Mouse (Mus musculus): ENCODE results near the gene Nck2. TPM values are rescaled to one million over a fixed set of nuclear protein-coding genes. Genes with fewer than 3 reads are reported as not detected.

The Nck2 gene
- total RNA-seq, 1 experiment from 2014 or later, result 28.1 TPM

DNA sequence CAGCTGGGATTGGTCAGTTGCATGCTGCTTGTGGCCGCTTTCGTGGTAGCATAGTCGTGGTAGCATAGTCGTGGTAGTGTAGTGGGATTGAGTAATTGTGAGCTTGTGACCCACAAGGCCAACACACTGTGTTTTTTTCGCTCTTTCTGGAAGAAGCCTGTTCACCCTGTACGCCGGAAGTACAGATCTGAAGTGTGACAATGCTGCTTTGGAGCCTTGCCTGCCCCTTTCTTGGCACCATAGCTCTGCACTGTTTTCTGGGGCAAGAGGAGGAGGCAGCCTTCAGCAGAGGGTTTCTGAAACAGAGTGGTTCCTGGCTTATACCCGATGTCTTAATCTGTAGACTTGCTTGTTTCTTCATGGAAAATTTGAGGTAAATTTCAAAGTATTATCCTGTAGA is 23.3 kb downstream of the Nck2 start:
- DNase-seq, result peak; percentile 62

DNA sequence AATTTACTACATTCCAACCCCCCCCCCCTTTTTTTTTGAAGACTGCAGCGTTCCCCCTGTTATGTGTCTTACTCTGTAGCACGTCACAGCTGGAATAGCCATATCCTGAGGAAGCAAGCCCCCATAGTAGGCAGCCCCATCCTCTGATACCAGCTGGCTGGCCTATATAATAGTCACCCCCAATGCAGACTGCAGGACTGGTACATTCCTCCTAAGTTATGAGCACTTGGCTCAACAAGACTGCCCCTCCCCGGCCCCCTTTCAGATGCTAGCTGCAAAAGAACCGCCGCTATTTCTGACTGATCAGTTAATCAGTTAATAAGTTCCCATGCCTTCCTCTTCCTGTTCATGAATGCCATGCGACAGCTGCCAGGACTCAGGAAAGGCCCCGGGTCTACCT is 23.8 kb downstream of the Nck2 start:
- no peak for DNase-seq

DNA sequence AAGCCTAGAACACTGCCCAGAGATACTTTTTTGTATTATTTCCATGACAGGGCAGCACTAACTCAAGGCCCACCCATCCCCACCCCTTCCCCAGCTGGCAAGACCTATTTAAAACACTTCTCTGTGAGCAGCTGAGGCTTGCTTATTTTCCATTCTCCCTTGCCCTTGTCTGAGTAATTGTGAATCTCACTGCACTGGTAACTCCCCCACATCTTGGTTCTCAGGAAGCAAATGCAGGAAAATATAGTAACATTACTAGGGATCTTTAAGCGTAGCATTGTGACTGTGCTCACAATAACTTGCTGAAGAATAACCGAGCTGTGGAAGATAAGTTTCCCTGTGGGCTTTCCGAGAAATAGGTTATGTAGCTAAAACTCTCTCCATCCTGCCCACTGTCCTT is 24.6 kb downstream of the Nck2 start:
- no peak for DNase-seq

DNA sequence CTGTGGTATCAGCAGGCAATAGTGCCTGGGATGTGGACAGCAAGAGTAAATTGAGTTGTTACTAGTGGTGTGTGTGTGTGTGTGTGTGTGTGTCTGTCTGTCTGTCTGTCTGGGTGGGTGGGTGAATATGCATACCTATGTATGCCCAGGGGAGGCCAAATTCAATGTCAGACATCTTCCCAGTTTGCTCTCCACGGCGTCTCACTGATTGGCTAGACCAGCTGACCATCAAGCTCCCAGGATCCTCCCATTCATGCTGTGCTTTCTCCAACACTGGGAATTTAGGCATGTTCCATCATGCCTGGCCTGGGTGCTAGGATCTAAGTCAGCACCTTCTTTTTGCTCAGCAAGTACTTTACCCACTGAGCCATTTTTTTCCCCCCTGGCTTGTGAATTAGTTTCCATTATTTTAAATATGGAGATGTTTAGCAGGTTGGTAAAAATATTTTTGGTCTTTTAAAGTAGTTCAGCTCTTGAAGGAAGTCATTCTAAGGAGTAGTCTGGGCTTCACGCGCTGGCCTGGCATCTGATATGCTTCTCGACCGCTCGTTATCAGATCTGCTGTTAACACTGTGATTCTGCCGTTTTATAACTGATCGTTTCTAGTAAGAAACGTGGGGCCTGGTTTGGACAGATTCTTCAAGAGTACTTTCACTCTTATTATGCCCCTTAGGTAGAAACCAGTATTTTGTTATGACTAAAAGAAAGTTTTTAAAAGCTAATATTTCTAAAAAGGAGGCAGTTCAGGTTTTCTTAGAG is 26.2 kb downstream of the Nck2 start:
- DNase-seq, result no peak

DNA sequence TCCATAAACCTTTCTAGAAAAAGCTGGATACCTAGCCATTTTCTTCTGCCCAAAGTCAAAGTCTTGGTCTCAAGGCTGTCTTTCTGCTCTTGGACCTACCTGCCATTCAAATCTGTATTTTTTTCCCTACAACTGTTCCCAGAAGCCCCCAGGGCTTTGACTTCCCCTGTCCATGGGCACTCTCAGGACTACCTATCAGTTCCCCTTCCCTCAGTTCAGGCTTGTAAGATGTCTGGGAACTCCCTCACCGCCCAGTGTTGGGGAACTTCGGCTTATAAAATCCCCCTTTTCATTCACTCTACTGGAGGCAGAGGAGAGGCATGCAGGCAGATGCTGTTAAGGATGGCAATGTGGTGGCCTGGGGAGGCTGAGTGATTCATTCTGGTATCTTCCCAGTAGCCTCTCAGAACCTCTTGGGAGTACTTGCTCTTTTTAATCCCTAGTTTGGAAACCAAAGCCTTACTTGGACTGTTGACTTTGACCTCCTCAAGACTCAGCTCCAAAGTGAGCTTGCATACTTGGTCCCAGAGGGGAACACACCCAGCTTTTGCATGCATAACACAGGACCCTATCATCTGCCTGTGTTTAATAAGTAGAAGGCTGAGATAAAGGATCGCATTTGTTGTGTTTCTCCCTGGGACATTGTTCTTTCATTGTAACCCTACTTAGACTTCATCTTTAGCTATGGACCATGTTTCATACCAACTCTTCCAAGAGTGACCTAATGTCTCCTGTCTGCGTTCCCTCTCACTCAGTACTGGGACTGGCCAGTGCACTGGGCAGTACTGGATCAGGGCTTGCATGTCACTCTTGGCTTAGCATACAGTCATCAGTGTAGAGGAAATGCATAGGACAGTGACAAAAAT is 27.0 kb downstream of the Nck2 start:
- no peak for DNase-seq

DNA sequence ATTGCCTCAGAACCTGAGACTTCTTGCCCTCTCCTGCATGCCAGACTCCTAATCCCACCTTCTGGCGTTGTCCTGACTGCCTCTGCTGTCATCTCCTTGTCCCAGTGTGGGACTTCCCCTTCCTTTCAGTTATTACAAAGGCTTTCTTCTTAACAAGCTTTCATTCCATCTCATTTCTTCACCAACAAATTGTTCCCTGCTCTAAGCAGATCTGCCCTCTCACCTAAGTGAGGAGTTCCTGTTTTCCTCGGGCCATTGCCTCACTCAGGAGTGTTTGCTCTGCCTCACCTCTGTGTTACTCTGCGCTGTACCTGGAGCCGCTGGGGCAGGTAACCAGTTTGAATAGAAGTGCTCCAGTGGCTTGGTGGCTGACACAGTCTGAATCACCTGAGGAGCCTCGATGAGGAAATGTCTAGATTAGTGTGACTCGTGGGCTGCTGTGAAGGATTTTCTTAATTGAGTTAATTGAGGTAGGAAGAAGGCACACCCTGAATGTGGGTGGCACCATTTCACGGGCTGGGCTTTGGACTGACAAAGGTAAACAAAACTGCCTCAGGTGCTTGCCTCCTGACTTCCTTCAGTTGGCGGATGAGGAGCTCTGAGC is 27.8 kb downstream of the Nck2 start:
- no peak for DNase-seq

DNA sequence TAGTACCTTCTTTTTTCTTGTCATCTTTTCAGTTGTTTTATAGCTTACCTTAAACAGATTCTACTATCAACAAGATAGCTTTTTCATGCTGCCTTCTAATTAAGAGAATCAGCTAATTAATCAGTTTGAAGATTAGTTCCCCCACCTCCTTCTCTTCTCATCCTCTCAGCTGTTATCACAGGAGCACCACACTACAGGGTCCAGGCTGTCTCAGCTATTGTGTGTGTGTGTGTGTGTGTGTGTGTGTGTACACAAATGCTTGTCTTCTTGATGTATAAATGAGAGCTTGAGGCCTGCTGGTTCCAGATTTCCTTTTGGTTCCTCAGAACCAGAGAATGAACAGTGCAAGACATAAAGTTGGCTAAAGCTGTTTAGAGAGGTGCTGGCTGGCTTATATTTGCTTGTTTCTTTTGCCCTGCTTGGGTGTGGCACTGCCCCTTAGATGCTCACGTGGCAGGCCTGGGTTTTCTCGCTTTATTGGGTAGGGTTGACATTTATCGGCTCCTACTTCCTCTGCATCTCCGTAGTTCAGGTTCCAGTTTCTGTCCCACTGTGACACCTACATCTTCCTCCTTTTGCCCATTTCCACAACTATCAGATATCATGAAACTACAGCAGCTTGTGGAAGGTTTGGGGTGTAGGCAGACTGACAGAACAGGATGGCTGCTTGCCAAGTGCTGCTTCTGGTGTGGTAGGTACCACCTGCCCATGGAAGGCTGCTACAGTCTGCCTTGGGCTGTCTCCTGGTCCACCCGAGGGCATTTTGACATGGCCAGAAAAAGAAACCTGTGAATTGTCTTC is 29.6 kb downstream of the Nck2 start:
- peak; percentile 47 for DNase-seq

DNA sequence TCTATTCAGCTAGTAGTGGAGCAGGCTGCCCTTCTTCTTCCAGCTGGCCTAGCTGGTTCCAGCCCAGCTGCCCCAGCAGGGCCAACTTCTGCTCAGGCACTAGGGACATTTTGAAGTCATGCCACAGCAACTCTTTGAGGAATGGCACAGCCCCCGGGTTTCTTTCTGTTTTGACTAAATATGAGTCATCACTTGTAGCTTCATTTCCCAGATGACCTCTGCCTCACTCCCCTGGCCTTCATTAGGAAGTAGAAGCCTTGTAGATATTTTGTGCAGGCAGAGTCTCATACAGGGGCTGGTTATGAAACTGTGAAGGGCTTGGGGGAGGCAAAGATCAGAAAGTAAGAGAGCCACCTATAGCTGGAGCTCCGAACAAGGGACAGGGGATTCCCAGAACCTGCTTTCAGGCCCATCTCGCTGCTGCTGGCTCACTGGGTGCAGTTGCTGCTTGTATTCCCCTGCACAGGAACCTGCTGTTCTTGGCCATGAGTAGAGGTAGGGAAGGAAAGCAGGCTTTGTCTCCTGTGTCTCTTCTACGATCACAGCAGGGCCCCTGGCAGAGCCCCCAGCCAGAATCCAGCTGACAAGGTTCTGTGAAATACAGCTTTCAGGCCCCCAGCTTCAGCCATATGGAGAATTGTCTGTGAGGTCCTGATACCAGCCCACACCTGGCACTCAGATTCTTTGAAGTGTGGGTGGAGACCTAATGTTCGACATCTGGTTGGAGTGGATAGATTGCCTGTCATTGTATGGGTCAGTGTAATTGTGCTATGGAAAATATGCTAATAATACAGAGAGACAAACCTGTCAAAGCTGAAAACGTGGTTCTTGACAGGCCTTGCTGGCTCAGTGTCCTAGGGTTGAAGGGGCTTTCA is 30.4 kb downstream of the Nck2 start:
- DNase-seq, result peak; percentile 74

DNA sequence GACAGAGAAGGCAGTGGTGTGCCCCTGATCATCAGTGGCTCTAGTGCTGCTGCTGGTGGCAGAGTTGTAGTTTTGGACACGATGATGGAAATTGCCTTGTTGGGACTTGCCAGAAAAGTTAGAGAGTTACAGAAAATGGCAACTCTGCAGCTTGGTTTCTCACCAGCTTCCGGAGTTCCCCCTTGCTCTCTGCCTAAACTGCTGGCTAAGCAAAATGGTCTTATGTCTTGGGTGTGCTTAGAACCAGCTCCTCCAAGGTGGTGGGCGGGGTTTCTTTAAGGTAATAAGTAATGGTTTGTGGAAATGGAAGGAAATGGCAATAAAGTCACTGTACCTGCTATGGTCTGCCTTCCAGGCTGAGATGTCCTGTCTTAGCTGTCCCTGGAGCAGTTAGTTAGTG is 33.6 kb downstream of the Nck2 start:
- DNase-seq, result no peak

DNA sequence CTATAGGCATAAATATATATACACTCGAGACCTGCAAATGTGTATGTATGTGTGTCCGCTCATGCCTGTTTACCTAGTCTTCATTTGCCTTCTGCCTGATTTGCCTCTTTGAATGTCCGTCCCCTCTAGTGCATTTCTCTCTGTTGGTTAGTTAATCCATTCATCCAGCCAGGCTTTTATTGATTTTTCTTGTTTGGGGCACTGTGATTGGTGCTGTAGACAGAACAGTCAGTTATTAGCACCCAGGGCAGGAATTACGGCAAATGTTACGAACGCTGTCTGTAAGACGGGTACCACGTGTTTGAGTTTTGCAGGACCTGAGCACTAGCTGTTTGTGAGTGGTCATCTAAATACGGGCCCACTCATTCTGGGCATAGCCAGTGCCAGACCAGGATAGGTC is 40.8 kb downstream of the Nck2 start:
- no peak for DNase-seq

DNA sequence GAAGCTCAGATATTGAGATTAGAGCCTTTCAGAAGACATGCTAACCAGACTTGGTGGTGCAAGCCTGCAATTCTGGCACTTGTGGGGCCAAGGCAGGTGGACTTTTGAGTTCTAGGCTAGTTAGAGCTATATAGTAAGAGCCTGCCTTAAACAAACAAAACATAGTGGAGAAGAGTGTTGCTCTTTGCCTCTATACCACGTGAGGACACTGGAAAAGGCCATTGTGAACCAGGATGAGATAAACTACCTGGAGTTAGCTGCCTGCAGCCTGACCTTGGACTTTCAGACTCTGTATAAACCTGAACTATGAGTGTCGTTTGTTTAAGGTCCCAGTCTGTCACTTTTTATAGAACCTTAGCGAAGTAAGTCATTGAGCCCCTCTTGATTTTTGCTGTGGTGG is 42.1 kb downstream of the Nck2 start:
- no peak for DNase-seq

DNA sequence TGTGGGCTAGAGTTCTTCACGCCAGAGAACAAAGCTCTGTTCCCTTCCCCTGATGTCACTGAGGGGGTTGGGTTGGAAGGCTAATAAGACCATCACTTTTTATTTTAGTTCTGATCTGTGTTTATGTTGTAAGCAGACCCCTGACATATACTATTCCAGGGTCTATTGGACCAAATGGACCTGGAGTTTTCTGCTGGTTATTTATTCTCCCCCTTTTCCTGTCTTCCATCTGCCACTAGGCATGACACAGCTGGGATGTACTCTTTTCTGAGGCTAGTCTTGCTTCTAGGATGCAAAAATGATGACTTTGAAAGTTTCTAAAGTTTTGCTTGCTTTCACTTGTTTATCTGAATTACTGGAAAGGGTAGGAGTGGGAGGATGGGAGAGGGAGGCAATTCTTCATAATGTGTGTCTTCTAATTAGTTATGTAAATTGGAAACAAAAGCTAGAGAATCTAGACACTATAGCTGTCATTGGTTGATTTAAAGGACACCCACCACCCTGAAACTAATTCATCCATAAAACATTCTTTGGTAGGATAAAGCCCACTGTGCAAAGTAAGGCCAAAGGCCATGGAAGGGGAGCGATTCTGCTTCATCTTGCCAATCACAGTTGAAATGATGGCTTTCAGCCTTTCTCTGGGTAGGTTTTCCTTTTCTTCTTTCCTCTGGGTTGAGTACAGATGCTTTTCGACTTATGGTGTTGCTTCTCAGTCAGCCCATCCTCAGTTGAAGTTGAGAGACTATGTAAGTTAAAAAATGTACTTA is 42.8 kb downstream of the Nck2 start:
- DNase-seq, result no peak

DNA sequence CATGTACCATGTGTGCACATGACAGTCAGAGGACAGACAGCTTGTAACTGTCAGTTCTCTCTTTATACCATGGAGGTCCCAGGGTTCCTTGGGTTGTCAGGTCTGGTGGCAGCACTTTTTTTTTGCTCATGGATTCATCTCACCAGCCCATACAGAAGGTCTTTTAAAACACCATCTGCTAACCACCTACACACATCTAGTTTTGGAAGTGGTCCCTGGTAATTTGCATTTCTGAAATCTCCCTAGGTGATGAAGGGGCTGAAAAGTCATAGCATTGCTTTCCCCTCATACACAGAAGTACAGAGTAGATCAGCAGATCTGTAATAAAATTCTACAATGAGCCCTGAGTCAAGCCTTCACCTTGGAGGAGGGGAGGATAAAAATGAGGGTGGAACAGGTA is 44.9 kb downstream of the Nck2 start:
- no peak for DNase-seq

DNA sequence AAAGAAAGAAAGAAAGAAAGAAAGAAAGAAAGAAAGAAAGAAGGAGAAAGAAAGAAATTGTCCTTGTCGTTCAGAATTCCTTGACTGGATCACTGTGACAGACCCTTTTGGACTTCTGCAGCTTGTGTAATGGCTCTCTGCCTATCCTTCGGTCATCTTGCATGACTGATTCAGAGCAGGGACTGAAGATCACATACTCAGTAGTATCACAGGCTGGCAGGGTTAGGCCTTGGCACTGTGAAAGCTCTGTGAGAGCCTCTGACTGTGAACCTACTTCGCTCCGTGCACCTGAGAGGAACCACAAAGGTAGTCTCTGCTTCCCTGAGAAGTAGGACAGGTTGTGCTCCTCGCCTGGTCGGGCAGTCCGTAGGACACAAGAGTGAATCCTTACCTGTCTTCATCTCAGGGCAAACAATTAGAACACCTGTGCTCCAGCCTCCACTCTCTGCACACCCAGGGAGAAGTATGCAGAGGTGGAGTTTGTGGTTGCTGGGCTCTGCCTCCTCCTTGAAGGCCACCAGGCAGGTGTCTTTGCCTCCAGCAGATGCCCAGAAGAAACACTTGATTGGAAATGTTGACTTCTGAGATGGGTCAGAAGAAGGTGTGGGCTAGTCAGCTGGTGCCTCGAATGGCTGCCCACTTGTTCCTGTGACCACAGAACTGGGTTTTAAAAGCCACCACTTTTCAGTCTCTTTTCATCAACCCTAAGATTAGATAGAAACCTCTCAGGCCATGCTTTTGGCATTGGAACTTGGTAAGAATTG is 47.3 kb downstream of the Nck2 start:
- DNase-seq, result no peak

DNA sequence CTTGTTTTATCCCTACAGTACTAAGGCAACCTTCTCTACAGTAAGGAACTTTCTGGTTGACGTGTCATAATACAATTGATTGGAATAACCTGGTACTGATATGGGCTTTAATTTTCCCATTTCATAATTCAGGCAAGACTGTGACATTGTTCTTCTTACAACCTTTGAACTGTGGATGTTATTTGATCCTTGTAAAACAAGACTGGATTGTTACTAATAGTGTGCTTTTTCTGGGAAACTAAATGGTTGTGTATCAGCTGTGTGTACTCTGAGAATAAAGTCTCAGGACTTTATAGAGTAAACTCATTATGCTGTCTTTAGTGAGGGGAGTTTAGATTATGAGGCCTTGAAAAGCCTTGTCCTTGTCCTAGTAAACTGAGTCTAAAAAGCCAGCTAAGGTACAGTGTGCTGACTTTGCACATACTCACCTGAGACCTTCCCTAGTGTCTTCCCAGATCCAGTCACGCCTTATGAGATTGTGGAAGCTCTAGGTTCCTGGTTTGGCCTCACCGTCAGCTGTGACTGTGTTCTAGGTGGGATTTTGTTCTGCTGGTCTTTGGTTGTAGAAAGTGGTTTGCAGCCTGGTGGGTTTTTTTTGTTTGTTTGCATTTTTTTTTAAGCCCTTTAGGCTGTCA is 48.5 kb downstream of the Nck2 start:
- no peak for DNase-seq

DNA sequence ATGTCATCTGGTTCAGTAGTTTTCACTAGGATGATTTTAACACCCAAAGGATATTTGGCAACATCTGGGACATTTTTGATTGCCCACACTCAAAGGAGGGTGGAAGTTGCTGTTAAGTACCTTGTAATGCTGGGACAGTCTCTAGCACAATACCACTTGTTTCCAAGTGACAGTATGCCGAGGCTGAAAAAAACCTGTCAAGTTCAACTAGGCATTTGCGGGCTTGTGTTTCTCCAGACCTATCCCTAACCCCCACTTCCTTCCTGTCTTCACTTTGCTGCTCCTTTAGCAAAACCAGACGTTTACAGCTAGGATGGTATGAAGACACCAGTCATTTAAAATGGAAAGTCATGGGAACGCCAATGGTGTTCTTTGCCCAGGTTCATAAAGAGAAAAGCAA is 51.7 kb downstream of the Nck2 start:
- DNase-seq, result no peak

DNA sequence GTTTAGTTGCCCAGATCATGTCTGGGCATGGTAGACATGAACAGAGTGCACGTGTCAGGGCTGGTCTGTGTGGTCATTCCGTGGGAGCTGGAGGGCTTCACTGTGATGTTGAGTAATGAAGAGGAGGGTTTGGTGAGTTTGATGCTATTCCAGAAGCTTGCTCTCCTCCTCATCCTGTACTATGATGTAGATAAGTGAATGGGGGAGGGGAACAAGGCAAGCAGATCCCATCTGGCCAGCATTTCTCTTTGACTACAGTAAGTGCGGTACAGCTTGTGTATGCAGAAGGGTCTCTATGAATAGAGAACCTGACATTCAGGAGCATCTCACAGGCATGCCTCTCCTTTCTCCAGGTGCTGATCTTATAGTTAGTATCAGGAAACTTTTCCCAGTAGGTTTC is 52.6 kb downstream of the Nck2 start:
- DNase-seq, result no peak

DNA sequence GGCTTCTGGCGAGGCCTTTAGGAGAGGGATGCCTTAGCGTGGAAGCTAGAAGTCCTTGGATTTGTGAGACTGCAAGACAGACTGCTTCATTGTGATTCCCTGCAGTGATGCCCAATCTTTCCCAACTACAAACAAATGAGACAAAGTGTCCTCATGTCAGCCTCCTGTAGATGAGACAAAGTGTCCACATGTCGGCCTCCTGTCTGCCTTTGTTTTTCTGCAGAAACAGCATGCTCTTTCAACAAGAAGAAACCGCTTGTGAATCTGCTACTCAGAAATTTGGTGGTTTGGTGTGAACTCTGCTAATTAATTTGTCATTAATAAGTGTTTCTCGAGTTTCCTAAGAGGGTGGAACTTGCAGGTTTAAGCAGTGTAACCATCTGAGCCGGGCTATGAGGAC is 53.6 kb downstream of the Nck2 start:
- no peak for DNase-seq

DNA sequence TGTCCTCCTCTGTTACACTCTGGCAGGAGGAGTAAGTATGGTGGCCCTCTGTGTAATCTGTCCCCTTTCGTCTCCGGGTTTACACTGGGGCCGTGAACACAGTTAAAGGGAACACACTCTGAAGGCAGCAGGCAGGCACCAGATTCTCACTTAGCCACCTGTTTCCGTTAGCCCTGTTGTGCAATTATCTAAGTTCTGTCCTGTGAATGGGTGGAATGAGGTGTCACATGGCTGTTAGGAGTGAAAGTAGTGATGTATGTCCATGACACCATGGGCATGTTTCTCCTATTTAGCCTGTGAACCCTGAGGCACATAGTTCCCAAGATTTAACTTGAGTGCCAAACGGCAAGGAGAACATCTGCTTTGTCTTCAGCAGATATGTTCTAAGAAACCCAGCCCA is 55.7 kb downstream of the Nck2 start:
- DNase-seq, result no peak

Measured in adrenal gland, postnatal 14 days (tissue).